Mouse (Mus musculus): ENCODE data around the gene Hcn2. TPM values are rescaled to one million over a fixed set of nuclear protein-coding genes. Genes with fewer than 3 reads are reported as not detected.

The Hcn2 gene
- polyA plus RNA-seq, 1 experiment from 2014 or later = 0.43 TPM

- Histone ChIP-seq H3K9me3 (no peaks in the 10 kb centered on the region), H3K4me1 (replicated peaks) (peaks cover 35% of the 10 kb centered on the region), H3K9ac (replicated peaks) (peak within 1 kb of the TSS; percentile 87), H3K36me3 (peaks cover 11% of the 10 kb centered on the region), H3K4me2 (replicated peaks) (peak within 1 kb of the TSS; percentile 98), H3K27me3 (no peaks in the 10 kb centered on the region), H3K4me3 (replicated peaks) (peak within 1 kb of the TSS; percentile 72), H3K27ac (peak within 1 kb of the TSS; percentile 81)
- under 1% methylated on average over 63 of the region's 65 CpGs for WGBS
- peak; percentile 97 for ATAC-seq
These were observed 12.1 kb upstream of the Hcn2 start, which contains the start of gene Bsg for GRCm38 (mm10) chr10:79704065-79704969. Gene Bsg, plus strand, starts transcription at chr10:79704491.

- WGBS = 8% methylated on average over 10 of the region's 10 CpGs
- peak overlapping the region; percentile 81 for H3K27ac ChIP-seq
- H3K4me2 ChIP-seq (replicated peaks) = peak overlapping the region; percentile 98
- H3K9me3 ChIP-seq = no peaks in the 10 kb centered on the region
- ATAC-seq = peak; percentile 1
- peaks cover 35% of the 10 kb centered on the region for H3K4me1 ChIP-seq (replicated peaks)
- H3K4me3 ChIP-seq (replicated peaks) = peak overlapping the region; percentile 72
- no peaks in the 10 kb centered on the region for H3K27me3 ChIP-seq
- peak overlapping the region; percentile 87 for H3K9ac ChIP-seq (replicated peaks)
- H3K36me3 ChIP-seq = peaks cover 17% of the 10 kb centered on the region
These were observed 11.5 kb upstream of the Hcn2 start for GRCm38 (mm10) chr10:79704970-79705360.

- Histone ChIP-seq H3K9me3 (no peaks in the 10 kb centered on the region), H3K27me3 (no peaks in the 10 kb centered on the region), H3K4me2 (replicated peaks) (peak overlapping the region; percentile 98), H3K9ac (replicated peaks) (peak overlapping the region; percentile 87), H3K27ac (no peak overlapping the region), H3K4me1 (replicated peaks) (peaks cover 35% of the 10 kb centered on the region), H3K4me3 (replicated peaks) (peak overlapping the region; percentile 72), H3K36me3 (peaks cover 27% of the 10 kb centered on the region)
- ATAC-seq = no peak
- WGBS = 80% methylated on average over 5 of the region's 5 CpGs
These were observed 10.5 kb upstream of the Hcn2 start for GRCm38 (mm10) chr10:79705951-79706350.

- WGBS = 91% methylated on average over 5 of the region's 5 CpGs
- peaks cover 33% of the 10 kb centered on the region for H3K36me3 ChIP-seq
- peak overlapping the region; percentile 98 for H3K4me2 ChIP-seq (replicated peaks)
- ATAC-seq = no peak
- no peaks in the 10 kb centered on the region for H3K9me3 ChIP-seq
- peak overlapping the region; percentile 72 for H3K4me3 ChIP-seq (replicated peaks)
- H3K27me3 ChIP-seq = no peaks in the 10 kb centered on the region
- peak overlapping the region; percentile 87 for H3K9ac ChIP-seq (replicated peaks)
- H3K4me1 ChIP-seq (replicated peaks) = peaks cover 35% of the 10 kb centered on the region
- H3K27ac ChIP-seq = no peak overlapping the region
These were observed 9.9 kb upstream of the Hcn2 start for GRCm38 (mm10) chr10:79706406-79707094.

GRCm38 (mm10) chr10:79707162-79707561, 9.3 kb upstream of the Hcn2 start:
- ATAC-seq = no peak
- Histone ChIP-seq H3K27me3 (no peaks in the 10 kb centered on the region), H3K27ac (no peak overlapping the region), H3K4me1 (replicated peaks) (peaks cover 35% of the 10 kb centered on the region), H3K36me3 (peaks cover 39% of the 10 kb centered on the region), H3K4me3 (replicated peaks) (no peak overlapping the region), H3K9me3 (no peaks in the 10 kb centered on the region), H3K9ac (replicated peaks) (peak overlapping the region; percentile 87; the same call in 1 of the 2 replicates), H3K4me2 (replicated peaks) (0 out of 2 replicates have a peak overlapping the region, but pooled peaks have one; percentile 98)
- WGBS = 83% methylated on average over 1 of the region's 1 CpGs

- no peaks in the 10 kb centered on the region for H3K9me3 ChIP-seq
- no peak for ATAC-seq
- WGBS = 76% methylated on average over 4 of the region's 4 CpGs
- peaks cover 35% of the 10 kb centered on the region for H3K4me1 ChIP-seq (replicated peaks)
- no peak overlapping the region for H3K27ac ChIP-seq
- no peak overlapping the region for H3K4me3 ChIP-seq (replicated peaks)
- peak overlapping the region; percentile 87; the same call in 1 of the 2 replicates for H3K9ac ChIP-seq (replicated peaks)
- H3K36me3 ChIP-seq = peaks cover 40% of the 10 kb centered on the region
- H3K4me2 ChIP-seq (replicated peaks) = no peak overlapping the region
- H3K27me3 ChIP-seq = no peaks in the 10 kb centered on the region
These were observed 8.7 kb upstream of the Hcn2 start for GRCm38 (mm10) chr10:79707759-79708158.

- 93% methylated on average over 21 of the region's 21 CpGs for WGBS
- H3K4me1 ChIP-seq (replicated peaks) = peaks cover 35% of the 10 kb centered on the region
- H3K36me3 ChIP-seq = peaks cover 40% of the 10 kb centered on the region
- H3K4me3 ChIP-seq (replicated peaks) = no peak overlapping the region
- no peak overlapping the region for H3K4me2 ChIP-seq (replicated peaks)
- 0 out of 2 replicates have a peak, but pooled peaks cover under 1% of the 10 kb centered on the region for H3K27me3 ChIP-seq
- H3K27ac ChIP-seq = no peak overlapping the region
- ATAC-seq = no peak
- no peak overlapping the region for H3K9ac ChIP-seq (replicated peaks)
- no peaks in the 10 kb centered on the region for H3K9me3 ChIP-seq
These were observed 7.8 kb upstream of the Hcn2 start for GRCm38 (mm10) chr10:79708668-79709067.

GRCm38 (mm10) chr10:79709307-79709706, 7.1 kb upstream of the Hcn2 start:
- no peaks in the 10 kb centered on the region for H3K9me3 ChIP-seq
- H3K27ac ChIP-seq = no peak overlapping the region
- H3K4me3 ChIP-seq (replicated peaks) = no peak overlapping the region
- H3K4me1 ChIP-seq (replicated peaks) = peaks cover 35% of the 10 kb centered on the region
- H3K9ac ChIP-seq (replicated peaks) = no peak overlapping the region
- ATAC-seq = no peak
- 82% methylated on average over 7 of the region's 7 CpGs for WGBS
- H3K36me3 ChIP-seq = peaks cover 40% of the 10 kb centered on the region
- H3K27me3 ChIP-seq = 0 out of 2 replicates have a peak, but pooled peaks cover 7% of the 10 kb centered on the region
- H3K4me2 ChIP-seq (replicated peaks) = no peak overlapping the region

- Histone ChIP-seq H3K36me3 (peaks cover 40% of the 10 kb centered on the region), H3K4me2 (replicated peaks) (no peak overlapping the region), H3K9ac (replicated peaks) (no peak overlapping the region), H3K27me3 (peaks cover 33% of the 10 kb centered on the region), H3K4me1 (replicated peaks) (peaks cover 21% of the 10 kb centered on the region), H3K4me3 (replicated peaks) (no peak overlapping the region), H3K27ac (no peak overlapping the region), H3K9me3 (no peaks in the 10 kb centered on the region)
- ATAC-seq = no peak; the same call in 1 of the 2 replicates
- 70% methylated on average over 1 of the region's 1 CpGs for WGBS
These were observed 4.4 kb upstream of the Hcn2 start for GRCm38 (mm10) chr10:79712029-79712428.

- H3K4me1 ChIP-seq (replicated peaks) = peaks cover 21% of the 10 kb centered on the region
- H3K27me3 ChIP-seq = peaks cover 38% of the 10 kb centered on the region
- H3K4me2 ChIP-seq (replicated peaks) = no peak overlapping the region
- H3K9me3 ChIP-seq = no peaks in the 10 kb centered on the region
- H3K4me3 ChIP-seq (replicated peaks) = no peak overlapping the region
- peaks cover 39% of the 10 kb centered on the region for H3K36me3 ChIP-seq
- 12% methylated on average over 4 of the region's 6 CpGs for WGBS
- no peak overlapping the region for H3K27ac ChIP-seq
- ATAC-seq = peak; percentile 18; the same call in 1 of the 2 replicates
- H3K9ac ChIP-seq (replicated peaks) = no peak overlapping the region
These were observed 3.8 kb upstream of the Hcn2 start for GRCm38 (mm10) chr10:79712499-79713126.

GRCm38 (mm10) chr10:79713163-79713562, 3.3 kb upstream of the Hcn2 start:
- H3K4me1 ChIP-seq (replicated peaks) = peaks cover 22% of the 10 kb centered on the region
- 20% methylated on average over 1 of the region's 1 CpGs for WGBS
- ATAC-seq = no peak

More at GRCm38 (mm10) chr10:79713163-79713562, 3.3 kb upstream of the Hcn2 start:
- H3K9me3 ChIP-seq = no peaks in the 10 kb centered on the region
- no peak overlapping the region for H3K4me3 ChIP-seq (replicated peaks)
- peaks cover 37% of the 10 kb centered on the region for H3K36me3 ChIP-seq
- H3K9ac ChIP-seq (replicated peaks) = no peak overlapping the region
- H3K27me3 ChIP-seq = peaks cover 44% of the 10 kb centered on the region
- no peak overlapping the region for H3K4me2 ChIP-seq (replicated peaks)
- H3K27ac ChIP-seq = no peak overlapping the region

Data from midbrain, embryonic 13.5 days (tissue).